Mouse (Mus musculus) left cerebral cortex, adult 18-20 months (tissue): Measurements from ENCODE around the gene Mbd3. TPM values are rescaled to one million over a fixed set of nuclear protein-coding genes. Genes with fewer than 3 reads are reported as not detected.
"Not testable (repeated sequence)": the region's sequence is repeated elsewhere in the genome, so short reads cannot be mapped to it uniquely, and the experiment has no call there.

ENCODE experiments used
- DNase-seq, 2 experiments: peaks; one replicate each; pipeline ENCODE4 v3.0.0; 2021 to 2022; ENCODE audit warnings: low spot score in 2 of 2, mixed read lengths in 1 of 2
- total RNA-seq, 2 experiments: library from RNA; stranded (reverse); gene quantifications; 2 replicates each; pipeline ENCODE4 v1.2.3; 2021

Mbd3 gene
- total RNA-seq, 2 experiments from 2014 or later: 143 to 166 TPM

DNA sequence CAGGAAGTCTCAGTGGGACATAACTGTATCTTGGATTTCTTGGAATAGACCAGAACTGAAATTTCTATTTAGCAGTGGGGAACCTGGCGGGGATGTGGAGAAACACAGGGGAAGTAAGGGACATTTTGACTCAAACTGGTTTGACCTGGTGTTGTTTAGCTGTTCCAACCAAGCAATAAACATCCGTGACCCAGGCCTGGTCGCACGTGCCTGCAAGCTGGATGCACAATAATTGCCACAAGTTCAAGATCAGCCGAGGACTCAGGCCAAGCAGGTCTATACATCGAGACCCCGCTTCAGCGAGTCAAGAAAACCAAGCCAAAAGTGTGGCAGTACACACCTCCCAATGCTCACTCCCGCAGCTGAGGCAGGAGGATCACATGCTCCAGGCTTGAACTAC, 27.4 kb downstream of the Mbd3 start:
- DNase-seq: no peak

DNA sequence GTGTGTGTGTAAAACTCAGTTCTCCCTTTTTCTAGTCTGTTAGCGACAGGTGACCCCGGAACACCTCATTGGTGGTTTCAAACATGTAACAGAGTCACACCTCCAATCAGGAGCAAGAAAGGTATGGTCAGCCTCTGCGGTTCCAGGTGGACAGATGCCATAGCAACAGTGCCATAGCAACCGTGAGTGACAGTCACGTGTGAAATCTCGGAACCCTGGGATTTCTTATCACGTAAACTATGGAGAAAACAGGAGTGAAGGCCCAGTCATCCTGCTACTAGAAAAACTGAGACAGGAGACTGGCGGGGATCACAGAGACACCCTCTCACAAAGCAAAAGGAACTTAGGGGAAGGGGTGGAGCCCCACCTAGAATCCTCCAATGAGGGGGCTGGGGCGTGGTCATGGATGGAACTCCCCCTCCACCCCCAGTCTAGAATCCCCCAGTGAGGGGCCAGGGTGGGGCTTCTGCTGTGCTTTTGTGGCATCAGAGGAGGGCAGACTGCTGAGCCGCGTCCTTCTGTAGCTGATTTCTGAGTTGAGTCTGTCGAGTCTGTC, 27.9 kb downstream of the Mbd3 start:
- peak; percentile 32 to 55 for DNase-seq

DNA sequence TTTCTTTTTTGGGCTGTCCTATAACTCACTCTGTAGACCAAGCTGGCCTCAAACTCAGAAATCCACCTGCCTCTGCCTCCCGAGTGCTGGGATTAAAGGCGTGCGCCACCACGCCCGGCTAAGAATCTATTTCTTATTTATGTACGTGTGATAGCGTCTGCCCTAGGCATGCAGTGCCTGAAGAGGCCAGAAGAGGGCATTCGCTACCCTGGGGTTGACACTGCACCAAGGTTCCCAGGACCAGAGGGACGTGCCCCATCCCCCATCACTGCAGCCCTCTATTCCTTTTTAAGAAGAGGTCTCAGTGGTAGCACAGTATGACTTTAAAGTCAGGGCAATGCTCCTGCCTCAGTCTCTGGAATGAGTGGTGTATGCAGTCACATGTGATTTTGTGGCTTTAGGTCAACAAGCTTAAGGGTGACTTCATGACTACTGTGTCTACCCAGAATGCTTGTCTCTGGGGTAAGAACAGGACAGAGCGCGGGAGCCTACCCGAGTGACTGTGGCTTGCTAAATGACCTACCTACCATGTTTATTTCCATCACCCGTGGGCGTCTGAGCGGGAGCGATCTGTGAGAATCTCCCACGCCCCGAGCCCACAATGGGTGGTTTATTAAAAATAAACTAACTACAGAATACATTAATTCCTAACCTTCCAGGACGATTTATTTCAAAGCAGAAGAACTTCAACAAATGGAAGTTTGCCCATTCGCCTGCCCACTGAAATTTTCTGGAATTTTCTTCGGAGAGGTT, 29.2 kb downstream of the Mbd3 start:
- peak in 1 of 2 experiments; percentile 66 for DNase-seq

DNA sequence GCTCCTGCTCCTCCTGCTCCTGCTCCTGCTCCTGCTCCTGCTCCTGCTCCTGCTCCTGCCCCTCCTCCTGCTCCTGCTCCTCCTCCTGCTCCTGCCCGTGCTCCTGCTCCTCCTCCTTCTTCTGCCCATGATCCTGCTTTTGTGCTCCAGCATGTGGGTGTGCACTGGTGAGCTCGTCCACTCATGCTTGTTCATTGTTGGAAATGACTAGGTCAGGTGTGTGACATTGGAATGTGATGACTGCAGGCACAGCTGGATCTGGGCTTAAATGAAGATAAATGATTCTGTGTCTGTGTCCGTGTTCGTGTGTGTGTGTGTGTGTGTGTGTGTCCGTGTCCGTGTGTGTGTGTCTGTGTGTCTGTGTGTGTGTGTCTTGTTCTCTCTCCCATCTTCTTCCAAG, 31.0 kb downstream of the Mbd3 start:
- no peak for DNase-seq

DNA sequence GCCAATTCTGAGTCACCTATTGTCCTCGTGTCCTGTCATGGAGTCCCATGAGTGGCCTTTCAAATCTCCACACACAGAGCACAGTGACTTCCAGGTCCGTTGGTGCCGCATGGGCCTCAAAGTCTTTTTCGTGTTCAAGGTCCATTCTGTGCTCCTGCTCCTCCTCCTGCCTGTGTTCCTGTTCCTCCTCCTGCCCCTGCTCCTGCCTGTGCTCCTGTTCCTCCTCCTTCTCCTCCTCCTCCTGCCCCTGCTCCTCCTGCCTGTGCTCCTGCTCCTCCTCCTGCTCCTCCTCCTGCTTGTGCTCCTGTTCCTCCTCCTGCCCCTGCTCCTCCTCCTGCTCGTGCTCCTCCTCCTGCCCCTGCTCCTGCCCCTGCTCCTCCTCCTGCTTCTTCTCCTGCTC, 31.4 kb downstream of the Mbd3 start:
- no peak for DNase-seq

DNA sequence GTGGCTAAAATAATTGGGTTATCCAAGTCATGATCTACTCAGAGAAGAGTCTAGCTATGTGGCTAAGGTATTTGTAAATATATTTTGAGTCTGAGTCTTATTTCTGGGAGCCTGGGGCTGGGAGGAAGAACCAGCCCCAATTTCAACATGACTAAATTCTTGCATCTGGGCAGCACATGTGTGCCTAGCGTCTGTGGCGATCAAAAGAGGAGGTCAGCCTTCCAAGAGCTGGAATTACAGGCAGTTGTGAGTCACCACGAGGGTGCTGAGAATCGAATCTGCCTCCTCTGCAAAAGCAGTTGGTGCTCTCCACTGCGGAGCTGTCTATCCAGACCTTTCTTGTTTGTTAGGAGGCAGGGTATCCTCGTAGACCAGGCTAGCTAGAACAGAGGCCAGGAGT, 33.6 kb downstream of the Mbd3 start:
- no peak for DNase-seq

DNA sequence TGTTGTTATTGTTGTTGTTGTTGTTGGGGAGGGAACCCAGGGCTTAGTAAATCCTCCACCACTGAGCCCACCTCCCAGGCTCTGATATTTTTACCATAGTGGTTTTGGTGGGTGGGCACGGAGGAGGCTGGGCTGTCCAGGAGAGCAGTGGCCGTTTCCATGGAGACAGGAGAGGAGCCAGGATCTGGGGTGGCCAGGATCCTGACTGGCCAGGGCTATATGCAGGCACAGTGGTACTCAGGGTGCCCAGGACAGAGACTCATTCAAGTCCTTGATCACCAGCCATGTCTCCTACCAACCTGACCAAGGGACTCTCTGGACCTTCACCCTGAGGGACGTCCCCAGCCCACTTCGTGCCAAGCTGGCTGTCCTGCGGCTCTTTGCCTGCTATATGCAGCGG, 35.6 kb downstream of the Mbd3 start:
- DNase-seq: no peak

DNA sequence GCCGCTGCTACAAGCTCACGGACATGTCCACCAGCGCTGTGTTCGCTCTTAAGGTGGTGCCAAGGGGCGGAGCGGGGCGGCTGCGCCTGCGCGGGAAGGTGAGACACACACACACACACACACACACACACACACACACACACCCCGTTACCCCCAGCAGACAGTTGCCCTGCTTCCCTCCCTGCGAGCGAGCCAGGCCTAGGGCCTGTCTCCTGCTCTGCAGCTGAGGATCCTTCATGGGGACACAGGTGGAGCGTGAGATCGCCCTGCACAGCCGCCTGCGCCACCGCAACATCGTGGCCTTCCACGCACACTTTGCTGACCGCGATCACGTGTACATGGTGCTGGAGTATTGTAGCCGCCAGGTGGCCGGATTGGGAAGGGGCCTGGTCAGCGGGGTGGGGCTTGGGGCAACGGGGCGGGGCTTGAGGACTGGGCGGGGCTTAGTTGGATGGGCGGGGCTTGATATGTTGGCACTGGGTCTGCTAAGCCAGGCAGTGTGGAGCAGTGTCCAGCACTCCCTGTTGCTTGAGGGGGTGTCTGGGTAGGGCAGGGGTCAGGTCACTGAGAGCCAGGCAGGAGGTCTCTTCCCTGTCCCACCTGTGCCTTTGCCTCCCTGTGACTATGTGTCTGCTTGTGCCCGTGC, 41.2 kb downstream of the Mbd3 start:
- DNase-seq: no peak

DNA sequence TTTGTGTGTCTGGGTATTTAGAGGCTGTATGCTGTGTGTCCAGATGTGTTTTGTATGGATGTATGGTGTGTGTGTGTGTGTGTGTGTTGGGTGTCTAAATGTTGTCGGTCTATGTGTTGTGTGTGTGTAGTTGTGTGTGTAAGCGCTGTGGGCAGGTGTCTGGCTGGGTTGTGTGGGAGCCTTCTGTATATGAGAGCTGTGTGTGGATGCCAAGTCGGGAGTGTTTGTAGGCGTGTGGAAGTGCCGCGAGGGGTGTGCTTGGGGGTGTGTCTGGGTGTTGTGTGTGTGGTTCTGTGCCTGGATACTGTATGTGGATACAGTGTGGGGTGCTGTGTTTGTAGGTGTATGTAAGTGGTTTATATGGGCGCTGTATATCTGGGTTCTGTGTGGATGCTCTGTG, 42.0 kb downstream of the Mbd3 start:
- peak; percentile 34 to 55 for DNase-seq

DNA sequence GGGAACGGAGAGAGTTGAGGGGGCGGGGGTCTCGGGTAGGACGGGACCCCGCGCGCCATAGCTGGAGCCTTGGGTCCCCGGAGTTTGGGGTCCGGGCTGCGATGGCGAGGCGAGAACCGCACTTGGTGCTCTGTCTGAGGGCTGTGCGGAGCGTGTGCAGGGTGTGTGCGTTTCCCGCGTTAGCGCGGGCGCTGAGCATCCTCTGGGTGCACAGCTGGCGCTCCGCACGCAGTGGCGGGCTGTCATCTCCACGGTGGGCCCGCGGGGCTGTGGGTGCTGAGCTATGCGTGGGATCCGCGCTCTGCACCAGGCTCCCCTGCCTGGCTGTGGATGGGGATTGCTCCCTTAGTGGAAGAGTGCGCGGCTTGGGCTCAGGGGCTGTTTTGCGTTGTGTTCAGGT, 42.6 kb downstream of the Mbd3 start:
- DNase-seq: peak in 1 of 2 experiments; percentile 35

DNA sequence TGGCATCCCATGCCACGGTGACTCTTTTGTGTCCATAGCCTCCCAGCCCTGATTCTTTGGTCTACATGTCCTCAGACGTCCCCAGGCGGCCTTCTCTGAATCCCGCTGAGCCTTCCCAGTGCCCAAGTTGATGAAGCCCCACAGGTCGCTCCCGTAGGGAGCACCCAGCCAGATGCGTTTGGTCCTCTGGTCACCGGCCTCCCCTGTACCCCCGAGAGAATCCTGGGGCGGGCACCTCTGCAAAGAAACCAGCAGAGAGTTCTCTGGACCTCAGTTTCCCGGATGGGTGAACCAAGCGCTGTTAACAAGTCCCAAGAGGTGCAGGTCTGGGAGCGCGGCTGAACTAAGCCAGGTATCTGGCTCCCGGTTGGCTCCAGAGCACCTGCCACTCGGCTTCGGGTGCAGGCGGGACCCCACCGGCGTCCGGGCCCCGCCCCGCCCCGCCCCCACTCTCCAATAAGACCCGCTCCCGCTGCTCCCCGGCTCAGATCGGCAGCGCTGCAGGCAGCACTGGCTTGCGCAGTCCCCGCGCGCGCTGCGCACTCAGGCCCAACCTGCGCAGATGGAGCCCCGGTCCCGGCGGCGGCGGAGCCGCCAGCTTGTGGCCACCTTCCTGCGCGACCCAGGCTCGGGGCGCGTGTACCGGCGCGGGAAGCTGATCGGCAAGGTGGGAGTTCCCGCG, 43.2 kb downstream of the Mbd3 start, which contains the start of gene Plk5:
TSS of gene Plk5 (plus strand) at position 459 of the 682 bp plus-strand sequence.
- DNase-seq: peak in 1 of 2 experiments; percentile 33

DNA sequence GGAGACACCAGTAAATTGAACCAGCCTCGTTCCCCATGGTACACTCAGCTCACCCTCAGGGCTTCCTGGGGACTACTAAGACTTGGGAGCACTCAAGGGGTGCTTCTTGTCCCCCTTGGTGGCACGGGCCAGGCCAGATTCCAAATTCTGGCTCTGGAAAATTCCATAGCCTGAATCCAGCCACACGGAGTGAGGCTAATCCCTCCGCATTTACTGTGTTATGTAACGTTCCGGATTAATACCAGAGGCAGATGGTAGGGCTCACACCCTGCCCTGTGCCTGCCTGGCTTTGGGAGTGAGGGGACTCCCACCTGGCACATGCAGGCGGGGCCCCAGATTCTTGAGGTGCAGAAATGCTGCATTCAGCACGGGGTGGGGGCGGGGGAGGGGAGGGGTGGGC, 43.9 kb downstream of the Mbd3 start:
- DNase-seq: no peak

DNA sequence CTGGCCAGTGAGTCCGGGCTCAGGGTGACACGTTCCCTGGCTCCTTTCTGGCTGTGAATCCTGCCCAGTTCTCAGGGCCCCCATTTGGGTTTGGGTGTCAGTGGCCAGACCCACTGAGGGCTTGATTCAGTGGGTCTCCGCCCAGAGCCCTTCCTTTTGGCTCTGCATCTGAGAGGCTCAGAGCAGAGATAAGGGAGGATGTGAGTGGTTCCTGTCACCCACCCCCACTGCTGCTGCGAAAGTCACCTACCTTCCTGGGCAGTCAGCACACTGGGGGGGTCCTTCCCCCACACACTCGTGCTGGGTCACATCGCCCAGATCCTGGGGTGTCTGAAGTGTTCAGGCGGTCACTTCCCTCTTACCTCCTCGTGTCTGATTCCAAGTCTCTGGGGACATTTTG, 46.6 kb downstream of the Mbd3 start:
- no peak for DNase-seq

DNA sequence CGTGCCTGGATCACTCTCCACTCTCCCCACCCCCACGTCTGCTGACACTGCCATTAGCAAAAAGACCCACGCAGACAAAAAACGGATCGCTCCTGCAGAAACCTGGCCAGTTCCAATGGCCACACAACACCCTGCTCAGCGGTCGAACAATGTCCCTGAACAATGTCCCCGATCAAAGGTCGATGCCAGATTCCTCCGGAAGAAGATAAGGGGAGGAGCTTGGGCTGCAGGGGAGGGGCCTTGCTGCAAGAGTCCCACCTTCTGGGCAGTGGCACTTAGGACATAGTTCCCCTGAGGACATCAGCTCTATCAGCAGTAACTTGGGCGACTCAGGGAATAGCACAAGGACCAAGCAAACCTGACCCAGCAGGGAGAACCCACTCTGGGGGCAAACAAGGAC, 47.5 kb downstream of the Mbd3 start:
- no peak for DNase-seq

DNA sequence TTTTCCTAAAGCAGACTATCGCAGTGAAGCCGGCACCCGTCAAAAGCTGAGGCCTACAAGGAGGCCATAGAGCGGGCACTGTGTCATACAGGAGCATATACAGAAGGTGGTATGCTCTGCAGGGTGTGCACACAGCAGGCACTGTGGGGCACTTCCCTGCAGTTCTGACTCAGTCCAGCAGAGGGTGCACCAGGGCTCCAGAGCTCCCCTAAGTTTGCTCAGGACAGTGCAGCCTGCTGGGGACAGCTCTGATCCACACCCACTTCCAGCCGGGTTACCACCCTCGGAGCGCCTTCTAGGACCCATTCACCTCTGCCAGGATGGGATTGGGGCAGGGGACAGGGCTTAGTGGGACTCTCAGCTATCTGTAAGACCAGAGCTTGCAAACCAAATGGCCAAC, 49.1 kb downstream of the Mbd3 start:
- DNase-seq: peak; percentile 82 to 92

DNA sequence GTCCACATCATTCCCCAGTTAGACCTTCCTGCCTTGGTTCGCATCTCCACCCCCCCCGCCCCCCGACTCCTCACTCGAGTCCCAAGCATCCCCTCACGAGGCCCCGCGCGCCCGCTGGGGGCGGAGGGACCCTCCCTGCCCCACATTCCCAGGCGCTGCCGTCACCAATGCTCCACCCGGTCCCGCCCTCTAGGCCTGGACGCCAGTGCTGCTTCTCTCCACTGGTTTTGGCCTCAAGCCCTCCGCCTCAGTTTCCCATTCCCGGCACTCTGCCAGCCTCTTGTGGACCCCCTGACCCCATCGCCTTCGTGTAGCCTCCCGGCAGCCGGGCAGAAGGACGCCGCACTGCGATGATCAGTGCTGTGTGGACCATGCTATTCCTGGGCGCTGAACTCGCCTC, 50.4 kb downstream of the Mbd3 start:
- no peak for DNase-seq

DNA sequence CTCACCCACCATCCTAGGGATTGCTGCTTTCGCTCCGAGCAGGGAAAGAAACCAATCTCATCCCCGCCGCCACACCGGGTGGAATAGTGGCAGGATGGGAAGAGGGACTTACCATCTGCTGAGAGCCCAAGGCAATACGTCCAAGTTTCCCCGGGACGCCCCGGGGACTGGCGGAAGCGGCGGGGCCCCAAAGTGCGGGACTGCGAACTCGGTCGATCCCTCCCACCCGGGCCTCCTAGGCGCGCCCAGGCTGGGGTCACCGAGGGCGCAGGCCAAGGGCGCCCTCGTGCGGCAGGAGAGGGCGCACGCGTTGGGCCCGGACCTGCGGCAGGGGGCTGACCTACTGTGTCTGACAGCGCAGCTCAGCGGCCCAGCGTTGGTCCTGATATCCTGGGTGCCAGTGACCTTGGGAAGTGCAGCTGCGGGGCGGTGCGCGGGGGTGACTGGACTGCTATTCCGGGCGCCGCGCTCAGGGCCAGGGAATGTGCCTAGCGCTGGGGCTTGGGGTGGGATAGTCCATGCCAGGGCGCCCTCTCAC, 51.0 kb downstream of the Mbd3 start, which contains the start of gene Adamtsl5:
TSS of gene Adamtsl5 (minus strand) at position 169 of the 538 bp plus-strand sequence.
- DNase-seq: peak in 1 of 2 experiments; percentile 27

DNA sequence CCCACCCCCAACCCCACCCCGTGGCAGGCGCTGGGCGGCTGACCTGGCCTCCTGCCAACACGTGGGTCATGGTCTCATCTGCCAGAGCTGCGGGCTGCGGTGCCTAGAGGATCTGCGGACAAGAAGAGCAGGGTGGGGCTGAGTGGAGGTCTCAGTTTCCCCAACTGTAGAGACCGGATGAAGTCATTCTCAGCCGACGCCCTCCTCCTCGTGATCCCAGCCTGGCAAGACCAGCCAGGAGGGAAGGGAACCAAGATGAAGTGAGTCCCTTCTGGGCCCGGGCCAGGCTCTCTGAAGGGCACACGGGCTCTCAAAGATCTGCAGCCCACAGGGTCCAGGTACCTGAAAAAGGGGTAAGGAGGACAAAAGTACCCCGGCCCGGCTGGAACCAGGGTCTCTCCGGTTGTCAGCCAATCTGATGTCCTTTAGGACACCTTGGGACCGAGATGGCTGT, 51.8 kb downstream of the Mbd3 start:
- DNase-seq: no peak

DNA sequence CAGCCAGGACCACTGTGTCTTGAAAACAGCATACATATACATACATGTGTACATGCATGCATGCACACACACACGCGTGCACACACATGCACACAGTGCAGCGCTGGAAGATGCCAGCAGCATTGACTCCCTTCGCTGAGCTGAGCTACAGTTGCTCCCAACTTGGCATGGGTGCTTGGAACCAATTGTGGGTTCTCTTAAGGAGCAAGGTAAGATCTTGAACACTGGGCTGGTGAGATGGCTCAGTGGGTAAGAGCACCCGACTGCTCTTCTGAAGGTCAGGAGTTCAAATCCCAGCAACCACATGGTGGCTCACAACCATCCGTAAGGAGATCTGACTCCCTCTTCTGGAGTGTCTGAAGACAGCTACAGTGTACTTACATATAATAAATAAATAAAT, 53.4 kb downstream of the Mbd3 start:
- DNase-seq: not testable (repeated sequence)

DNA sequence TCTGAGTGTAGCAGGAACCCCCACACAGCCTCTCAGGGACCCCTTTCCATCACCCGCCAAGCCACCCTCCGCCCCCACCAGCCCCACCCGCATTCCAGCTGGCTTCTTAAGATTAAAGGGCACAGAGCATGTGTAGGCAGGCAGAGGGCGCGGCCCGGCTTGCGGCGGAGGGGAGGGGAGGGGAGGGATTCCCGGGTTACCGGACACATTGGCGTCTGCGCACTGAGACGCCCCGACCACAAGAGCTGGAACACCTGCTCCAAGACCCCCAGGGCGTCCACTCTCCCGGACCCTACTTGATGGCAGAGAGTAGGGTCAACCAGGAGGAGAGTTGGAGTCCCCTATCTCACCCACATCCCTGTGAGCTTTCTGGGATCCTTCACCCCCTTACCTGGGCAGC, 54.2 kb downstream of the Mbd3 start:
- no peak for DNase-seq

DNA sequence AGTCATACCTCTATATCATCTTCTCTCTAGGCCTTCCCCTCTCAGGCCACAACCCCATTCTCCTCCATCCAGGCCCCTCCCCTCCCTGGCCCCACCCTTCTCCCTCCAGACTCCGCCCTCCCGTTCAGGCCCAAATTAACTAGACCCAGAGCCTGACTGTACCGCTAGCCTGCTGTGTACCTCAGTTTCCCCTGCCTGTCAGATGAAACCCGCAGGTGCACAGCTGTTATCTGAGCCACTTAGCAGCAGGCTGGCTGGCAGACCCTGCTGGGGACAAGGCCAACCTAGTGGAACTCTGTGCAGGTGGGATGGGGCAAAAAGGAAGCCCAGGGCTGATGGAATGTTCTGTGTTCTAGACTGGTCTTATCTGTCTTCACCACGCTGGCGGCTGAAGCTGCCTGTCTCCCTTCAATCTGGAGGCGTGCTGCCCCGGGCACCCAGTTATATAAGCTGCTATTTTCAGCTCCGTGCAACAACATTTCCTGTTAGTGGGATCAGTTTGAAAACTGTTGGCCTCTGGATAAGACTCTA, 55.2 kb downstream of the Mbd3 start:
- no peak for DNase-seq
